Mouse (Mus musculus) adrenal gland, adult (tissue): Measurements from ENCODE around the gene Ffar4.

ENCODE experiments used
- DNase-seq, 2 experiments: peaks; one replicate each; pipeline ENCODE4 v3.0.0; 2022 to 2023; ENCODE audit warnings: low spot score in 1 of 2; ENCODE audit not compliant: inconsistent age in 2 of 2

The Ffar4 gene

DNA sequence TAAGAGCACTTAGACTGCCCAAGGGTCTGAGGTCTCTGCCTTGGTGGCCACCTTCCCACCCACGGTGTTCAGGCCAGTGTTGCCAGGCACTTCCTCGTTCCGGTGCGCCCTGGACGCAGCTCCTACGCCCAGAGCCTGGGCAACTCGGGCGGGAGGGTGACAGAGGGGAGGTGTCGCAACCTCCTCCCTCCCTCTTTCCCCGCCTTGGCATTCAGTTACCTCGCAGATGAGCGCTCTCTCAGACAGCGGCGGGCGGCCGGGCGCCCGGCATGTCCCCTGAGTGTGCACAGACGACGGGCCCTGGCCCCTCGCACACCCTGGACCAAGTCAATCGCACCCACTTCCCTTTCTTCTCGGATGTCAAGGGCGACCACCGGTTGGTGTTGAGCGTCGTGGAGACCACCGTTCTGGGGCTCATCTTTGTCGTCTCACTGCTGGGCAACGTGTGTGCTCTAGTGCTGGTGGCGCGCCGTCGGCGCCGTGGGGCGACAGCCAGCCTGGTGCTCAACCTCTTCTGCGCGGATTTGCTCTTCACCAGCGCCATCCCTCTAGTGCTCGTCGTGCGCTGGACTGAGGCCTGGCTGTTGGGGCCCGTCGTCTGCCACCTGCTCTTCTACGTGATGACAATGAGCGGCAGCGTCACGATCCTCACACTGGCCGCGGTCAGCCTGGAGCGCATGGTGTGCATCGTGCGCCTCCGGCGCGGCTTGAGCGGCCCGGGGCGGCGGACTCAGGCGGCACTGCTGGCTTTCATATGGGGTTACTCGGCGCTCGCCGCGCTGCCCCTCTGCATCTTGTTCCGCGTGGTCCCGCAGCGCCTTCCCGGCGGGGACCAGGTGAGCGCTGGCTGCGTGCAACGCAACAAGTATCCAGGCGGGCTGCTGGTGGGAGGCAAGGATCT lies at the start of gene Ffar4:
Gene Ffar4 (plus strand): TSS at position 214 of the 901 bp plus-strand sequence.
- peak in 1 of 2 experiments; percentile 82 for DNase-seq

DNA sequence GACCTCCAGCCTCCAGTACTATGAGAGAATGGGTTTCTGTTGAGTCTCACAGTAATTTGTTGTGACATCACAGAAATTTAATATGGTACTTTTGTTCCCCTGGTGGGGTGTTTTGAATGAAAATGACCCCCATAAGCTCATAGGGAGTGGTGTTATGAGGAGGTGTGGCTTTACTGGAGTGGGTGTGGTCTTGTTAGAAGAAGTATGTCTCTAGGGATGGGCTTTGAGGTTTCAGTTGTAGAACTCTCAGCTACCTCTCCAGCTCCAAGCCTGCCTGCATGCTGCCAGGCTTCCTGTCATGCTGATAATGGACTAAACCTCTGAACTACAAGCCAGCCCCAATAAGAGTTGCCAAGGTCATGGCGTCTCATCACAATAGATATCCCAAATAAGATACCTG lies 47.2 kb upstream of the Ffar4 start:
- DNase-seq: peak in 1 of 2 experiments; percentile 12

- DNase-seq: peak in 1 of 2 experiments; percentile 60
These were observed 43.4 kb upstream of the Ffar4 start for GRCm38 (mm10) chr19:38053227-38054041.

- peak in 1 of 2 experiments; percentile 96 for DNase-seq
These were observed 42.6 kb upstream of the Ffar4 start for GRCm38 (mm10) chr19:38054149-38054719.

GRCm38 (mm10) chr19:38054720-38055192 lies 42.1 kb upstream of the Ffar4 start, which contains the start of gene Cep55:
Gene Cep55, plus strand, starts transcription at chr19:38055011.
- peak; percentile 97 to 98 for DNase-seq

- DNase-seq: no peak
These were observed 41.1 kb upstream of the Ffar4 start for GRCm38 (mm10) chr19:38055798-38056197.

- no peak for DNase-seq
These were observed 40.6 kb upstream of the Ffar4 start for GRCm38 (mm10) chr19:38056276-38056675.

DNA sequence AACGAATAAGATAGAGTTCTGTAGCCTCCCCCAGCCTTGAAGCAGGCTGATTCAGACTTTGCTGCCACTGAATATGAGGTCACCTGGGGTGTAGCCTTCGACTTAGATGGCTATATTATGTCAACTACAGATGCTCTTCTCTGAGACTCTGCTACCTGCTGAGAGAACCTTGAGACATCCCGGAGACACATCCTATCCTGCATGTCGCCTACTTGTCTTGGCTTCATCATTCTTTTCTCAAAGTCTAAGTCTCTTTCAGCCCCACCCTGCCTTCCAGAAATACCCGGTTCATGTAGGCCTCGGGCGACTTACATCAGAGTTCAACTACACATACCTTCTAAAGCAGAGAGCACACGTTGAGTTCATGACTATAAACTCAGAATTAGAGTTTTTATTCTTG lies 39.9 kb upstream of the Ffar4 start:
- no peak for DNase-seq

- DNase-seq: no peak
These were observed 33.7 kb upstream of the Ffar4 start for GRCm38 (mm10) chr19:38063201-38063600.

DNA sequence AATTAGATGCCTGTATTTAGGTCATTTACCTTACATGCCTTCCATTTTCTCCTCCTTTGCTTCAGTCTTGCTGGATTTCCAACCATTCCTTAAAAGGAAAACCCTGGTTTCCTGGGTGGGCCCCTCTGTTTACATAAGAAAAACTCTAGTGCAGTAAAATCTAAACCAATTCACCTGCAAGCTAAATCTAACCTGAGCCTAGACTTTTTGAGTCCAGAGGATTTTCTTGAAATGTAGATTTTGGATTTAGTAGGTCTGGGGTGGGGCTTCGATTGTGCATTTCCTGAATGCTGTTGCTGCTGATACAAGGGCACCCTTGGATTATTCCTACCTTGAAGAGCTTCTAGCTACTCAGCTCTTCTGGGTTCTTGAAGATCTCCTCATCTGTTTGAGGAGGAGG lies 32.8 kb upstream of the Ffar4 start:
- DNase-seq: no peak

DNA sequence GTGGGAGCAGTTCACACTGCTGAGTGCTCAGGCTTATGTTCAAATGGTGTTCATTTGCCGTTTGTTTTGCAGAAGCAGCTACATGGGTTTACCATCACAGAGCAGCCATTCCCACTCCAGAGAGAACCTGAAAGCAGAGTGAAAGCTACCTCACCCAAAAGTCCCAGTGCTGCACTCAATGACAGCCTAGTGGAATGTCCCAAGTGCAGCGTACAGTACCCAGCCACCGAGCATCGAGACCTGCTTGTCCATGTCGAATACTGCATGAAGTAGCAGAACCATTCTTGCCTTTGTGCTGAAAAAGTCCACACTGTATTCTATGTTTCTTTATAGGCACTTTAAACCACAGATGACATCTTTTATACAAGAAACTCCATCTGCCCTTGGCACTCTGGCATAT lies 23.6 kb upstream of the Ffar4 start:
- DNase-seq: peak in 1 of 2 experiments; percentile 12

DNA sequence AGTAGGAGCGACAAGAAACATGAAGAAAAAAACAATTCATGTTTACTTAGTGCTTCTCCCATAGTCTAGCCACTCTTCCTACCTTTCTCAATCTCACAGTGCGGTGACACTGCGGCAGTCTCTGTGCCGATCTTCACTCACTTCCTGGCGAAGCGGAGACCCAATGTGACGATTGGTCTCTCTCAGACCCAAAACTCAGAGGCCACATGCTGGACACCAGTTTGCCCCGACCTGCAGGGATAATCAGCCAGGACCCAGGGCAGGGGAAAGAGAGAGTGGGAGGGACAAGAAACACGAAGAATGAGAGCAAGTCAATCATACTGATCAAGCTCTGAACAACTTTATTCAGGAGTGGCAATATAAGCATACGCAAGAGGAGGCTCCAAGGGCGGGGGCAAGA lies 21.8 kb upstream of the Ffar4 start:
- no peak for DNase-seq

- peak in 1 of 2 experiments; percentile 75 for DNase-seq
These were observed 20.6 kb upstream of the Ffar4 start for GRCm38 (mm10) chr19:38076251-38076650.

GRCm38 (mm10) chr19:38077851-38078540 lies 18.9 kb upstream of the Ffar4 start:
- peak in 1 of 2 experiments; percentile 64 for DNase-seq

DNA sequence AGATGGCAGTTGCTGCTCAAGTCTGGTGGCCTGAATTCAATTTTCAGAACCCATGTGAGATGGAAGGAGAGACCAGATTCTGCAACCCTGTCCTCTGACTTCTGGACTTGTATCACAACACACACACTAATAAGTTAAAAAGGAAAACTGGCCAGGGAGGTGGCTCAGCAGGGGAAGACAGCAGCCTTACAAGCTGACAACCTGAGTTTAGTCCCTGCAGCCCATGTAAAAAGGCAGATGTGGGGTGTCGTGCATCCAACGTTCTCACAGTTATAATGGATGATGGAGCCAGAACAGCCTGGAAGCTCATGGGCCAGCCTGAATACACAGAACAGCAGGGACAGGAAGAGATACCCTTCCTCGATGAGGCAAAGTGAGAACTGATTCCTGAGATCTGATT lies 15.5 kb upstream of the Ffar4 start:
- no peak for DNase-seq

DNA sequence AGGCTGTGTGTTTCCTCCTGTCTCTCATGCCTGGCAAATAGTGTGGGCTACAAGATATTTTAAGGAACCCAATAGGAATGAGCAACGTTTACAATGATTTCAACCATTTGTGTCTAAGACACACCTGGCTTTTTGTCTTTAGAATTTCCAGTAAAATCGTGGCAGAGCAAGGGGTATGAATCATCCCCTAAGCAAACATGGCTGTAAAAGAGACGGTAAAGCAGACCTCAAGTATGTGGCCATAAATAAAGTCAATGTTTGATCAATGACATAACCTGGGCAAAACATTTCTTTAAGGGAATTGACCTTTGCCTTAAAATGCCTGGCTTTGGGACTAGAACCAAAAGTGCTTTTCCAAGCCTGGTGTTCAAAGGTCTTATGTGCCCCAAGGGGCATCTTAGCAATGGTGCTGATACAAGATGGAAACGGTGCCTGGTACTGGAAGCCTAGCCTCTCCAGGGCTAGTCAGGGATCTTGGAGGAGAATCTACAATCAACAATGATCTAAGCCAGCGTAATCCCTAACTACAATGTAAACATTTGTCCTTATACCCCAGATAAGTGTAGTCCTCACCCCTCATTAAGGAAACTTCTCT lies 13.8 kb upstream of the Ffar4 start:
- DNase-seq: no peak

- no peak for DNase-seq
These were observed 11.0 kb upstream of the Ffar4 start for GRCm38 (mm10) chr19:38085841-38086240.

DNA sequence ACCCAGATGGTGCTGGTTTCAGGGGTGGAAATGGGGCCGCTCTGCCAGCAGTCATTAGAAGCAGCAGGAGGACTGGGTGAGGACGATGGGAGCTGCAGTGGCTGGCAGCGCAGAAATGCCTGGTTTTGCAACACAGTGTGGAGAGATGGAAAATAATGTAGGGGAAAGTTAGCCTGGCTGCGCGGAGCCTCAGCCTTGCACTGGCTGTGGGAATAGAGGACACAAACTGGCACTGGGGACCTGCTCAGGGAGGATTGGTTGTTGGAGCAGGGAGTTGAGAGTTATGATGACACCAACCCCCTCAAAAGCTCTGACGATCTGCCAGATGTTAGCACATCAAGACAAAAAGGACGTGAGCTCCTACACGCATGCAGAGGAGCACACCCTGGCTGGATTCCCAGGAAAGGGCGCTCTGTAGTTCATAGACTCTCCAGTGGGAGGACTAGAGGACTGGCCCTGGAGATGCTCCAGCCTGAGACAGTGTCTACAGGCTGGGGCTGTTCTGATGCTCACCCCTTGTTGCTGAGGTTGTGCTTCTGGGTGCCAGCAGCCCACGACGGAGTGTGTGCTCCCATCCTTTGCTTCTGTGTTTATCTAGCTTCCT lies 9.8 kb upstream of the Ffar4 start:
- DNase-seq: peak in 1 of 2 experiments; percentile 75

GRCm38 (mm10) chr19:38089358-38089757 lies 7.5 kb upstream of the Ffar4 start:
- no peak for DNase-seq

DNA sequence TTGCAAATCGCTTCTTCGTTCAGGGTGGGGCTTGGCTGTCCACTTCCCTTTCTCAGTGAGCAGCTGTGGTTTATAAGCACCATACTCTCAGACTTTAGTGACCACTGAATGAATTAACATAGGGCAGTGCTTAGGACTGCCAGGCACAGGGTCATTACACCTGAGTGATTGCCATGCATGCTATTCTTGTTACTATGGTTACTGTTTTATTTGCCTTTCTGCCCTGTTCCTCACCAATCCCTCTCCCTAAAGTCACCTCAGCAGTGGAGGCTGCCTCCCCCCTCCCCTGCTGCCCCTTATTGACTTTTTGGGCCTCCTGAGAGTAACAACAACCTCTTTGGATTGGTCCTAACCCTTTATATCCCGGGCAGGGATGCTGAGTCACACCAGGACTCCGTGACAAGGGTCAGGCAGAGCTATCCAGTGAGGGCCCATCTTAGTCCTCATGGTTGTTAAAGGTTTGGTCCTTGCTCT lies 5.3 kb upstream of the Ffar4 start:
- DNase-seq: no peak
